Mouse (Mus musculus) yolk sac, embryonic 10.5 days (tissue): ENCODE results near the gene Stat5a.

Experiments used
- DNase-seq: peaks from one replicate; pipeline ENCODE4 v3.0.0-alpha.2; 2017; ENCODE audit warnings: low spot score

Gene Stat5a

DNA sequence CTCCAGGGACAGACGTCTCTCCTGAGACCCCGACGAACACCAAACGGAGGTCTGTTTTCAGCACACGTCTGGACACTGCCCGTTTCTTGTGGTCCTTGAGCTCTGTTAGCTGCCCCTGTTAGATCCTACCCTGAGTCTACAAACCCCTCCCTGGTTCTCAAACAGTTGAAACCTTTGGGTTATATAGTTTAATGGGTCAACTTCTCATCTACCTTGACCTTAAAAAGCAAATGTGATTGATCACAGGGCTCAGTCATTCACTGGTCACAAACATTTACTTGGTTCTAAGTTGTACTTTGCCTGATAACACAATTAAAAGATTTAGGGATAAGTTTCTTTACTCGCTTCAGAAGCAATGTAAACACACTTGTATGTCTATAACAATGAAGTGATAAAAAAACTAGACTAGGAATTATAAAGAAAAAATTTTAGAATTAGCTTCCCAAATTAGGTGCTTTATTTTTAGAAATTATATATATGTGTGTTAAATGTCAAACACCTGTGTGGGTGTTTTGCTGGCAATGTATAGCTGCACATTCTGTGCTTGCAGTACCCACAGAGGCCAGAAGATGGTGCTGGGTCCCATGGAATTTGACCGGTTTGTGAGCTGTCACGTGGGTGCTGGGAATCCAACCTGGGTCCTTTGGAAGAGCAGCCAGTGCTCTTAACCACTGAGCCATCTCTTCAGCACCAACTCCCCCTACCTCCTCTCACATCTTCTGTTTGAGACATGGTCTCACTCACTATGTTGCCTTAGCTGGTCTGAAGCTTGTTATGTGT is 22.0 kb upstream of the Stat5a start:
- DNase-seq = no peak

DNA sequence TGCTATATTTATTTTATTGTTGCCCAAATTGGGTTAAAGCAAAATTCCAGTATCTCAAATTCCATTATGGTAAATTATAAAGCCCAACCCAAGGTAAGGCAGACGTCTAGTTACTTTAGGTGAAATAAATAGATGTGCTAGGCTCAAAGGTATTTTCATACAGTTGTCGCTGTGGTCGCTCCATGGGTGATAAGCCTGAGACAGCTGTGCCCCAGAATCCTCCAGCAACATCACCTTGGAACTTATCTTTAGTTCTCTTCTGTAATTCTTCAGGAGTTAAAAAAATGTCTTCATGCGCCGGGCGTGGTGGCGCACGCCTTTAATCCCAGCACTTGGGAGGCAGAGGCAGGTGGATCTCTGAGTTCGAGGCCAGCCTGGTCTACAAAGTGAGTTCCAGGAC is 20.3 kb upstream of the Stat5a start:
- DNase-seq = no peak

DNA sequence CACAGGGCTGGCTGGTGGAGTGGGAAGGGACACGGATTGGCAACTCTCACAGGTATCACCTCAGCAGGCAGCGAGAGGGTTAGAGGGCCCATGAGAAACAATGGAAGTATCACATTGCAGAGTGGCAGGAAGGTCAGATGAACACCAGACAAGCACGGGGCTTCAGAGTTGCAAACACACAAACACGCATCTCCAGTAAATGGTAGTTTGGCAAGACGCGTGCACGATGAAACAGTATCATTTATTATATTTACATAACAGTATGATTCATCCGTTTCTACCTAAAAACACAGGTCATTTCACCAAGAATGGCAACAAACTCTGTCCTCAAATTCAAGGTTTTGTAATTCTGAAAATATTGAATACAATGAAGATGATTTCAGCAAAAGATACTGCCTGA is 19.6 kb upstream of the Stat5a start:
- DNase-seq = no peak

DNA sequence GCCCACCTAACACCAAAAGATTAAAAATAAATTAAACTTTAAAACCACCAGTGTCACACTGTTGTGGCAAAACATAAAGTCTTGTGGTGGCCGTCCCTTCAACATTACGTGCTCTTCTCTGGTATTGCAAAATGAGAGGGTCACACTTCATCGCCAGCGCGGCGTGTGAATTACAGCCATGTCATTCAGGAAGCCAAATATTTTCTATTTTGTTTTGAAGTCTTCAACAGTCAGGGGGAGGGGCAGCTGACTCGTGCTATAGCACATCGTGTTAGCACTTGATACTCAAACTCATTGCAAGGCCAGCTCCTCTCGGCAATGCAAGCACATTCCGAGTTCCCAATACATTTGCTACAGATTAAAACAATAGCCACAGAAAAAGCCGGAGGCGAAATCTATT is 18.3 kb upstream of the Stat5a start:
- no peak for DNase-seq

DNA sequence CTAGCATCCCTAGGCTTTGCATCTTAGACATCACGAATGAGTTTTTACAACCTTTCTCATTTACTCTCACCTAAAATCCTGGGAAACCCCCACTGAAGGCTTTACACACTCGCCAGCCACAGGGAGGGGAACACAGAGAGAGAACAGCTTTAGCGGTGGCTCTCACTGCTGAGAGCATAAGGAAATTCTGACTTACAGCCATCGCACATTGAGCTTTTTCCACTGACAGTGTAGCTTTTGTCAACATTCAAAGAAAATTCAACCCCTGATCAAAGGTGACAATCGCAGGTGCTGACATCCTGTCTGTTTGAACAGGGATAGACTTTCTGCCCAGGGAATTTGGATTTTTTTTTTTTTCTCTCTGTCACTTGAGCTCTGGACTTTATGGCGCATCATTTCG is 17.1 kb upstream of the Stat5a start:
- peak; percentile 54 for DNase-seq

DNA sequence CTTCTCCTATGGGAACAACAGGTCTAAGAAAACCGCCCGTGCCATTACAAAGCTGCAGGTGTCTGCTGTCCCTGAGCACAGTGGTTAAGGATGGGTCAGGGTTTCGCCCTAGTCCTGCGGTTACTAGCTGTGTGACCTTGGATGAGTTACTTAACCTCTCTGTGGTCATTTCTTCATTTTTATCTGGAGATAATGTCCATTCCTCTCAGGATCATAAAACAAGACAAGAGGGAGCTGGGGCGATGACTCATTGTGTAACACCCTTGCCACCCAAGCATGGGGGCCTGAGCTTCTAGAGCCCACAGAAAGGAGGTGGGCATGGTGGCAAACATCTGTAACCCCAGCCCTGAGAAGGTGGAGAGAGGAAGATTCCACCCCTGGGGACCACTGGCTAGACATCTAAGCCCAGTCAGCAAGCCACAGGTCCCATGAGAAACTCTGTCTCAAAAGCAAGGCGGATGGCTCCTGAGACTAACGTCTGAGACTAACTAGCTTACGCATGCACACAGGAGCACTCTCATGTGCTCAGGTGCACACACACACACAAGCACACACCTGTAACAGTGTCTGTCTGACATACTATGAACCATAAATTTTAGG is 16.0 kb upstream of the Stat5a start:
- no peak for DNase-seq

DNA sequence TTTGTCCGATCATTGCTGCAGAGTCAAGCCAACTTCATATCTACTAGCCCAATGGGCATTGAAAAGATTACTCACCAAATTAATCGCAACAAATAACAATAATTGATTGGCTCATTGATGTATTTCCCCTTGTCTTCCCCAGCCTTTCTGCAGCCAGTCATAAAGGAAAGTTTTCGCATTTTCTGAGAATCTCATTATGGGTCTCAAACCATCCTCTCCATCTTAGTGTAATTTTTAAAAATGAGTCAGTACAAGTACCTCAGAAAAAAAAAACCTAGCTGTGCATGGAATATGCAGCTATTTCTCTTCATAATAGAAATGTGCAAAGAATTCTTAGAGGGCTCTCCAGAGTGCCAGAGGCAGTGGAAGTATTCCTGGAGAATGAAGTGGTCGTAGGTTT is 15.0 kb upstream of the Stat5a start:
- DNase-seq = no peak

DNA sequence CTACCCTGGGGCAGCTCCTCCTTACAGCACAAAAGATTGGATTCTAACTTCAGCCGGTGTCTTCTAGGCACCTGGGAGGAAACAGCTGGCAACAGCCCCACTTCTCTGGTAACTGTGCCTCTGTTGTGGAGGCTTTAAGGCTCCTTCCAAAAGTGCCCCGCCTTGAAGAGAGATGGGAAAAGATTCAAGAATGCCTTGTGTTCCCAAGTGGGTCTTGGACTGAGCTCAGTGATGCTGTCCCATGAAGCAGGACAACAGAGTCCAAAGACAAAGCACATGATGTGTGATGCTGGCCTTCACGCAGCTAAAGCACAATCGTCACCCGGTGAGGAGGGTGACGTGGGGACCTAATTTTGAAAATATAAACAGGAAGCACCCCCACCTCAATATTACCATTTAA is 13.4 kb upstream of the Stat5a start:
- DNase-seq = no peak

DNA sequence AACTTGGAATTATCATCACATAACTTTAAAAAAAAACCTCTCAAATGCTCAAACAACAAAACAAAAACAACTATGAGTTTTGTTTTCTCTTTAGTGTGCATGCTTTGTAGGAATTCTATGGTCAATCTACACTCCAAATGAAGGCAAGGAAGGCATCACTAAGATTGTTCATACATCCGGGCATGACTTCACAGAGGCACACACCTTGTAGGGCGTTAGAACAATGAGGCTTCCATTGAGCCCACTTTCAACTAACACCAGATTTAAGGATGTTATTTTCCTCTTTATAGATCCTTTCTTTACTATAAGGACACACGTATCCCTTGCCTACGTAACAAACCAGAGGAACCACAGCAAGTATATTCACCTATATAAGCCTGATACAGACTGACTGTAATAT is 11.6 kb upstream of the Stat5a start:
- DNase-seq = no peak

DNA sequence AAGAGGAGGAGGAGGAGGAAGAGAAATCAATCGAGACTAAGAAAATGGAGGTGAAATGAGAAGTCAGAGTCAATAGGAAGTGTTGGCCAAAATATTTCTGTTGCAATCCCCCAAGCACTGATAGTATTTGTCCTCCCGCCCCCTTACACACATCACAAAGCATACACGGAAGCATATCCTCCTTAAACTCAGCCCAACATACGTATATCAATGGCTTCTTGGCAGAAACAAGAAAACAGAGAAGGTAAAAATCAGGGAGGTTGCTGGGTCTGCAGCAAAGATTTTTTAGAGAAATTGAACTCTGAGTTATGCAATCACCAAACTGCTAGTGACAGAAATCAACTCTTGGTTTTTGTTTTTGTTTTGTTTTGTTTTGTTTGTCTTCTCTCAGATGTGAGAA is 11.1 kb upstream of the Stat5a start:
- DNase-seq = no peak

DNA sequence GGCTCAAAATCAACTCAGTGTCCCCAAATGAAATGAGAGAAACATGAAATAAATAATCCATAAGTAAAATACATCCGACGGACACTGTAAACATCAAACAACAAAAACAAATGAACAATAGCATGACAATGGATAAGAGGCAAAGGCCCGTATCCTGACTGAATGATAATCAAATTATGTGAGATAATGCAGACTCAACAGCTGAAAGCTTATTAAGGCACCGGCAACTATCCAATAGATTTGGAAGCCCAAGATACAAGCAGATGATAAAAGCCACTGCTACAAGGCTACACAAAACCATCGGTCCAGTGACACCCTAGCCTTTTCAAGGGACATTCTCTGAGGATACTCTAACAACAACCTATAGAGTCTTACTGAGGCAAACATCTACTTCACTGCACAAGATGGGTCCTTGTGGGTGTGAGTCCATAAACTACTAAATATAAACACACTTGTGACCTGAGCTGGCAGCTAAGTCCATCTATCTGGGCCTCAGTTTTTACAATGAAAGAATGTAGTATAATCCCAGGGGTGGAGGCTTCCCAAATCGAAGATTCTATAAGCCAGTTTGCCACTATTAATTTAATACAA is 10.3 kb upstream of the Stat5a start:
- DNase-seq = no peak

DNA sequence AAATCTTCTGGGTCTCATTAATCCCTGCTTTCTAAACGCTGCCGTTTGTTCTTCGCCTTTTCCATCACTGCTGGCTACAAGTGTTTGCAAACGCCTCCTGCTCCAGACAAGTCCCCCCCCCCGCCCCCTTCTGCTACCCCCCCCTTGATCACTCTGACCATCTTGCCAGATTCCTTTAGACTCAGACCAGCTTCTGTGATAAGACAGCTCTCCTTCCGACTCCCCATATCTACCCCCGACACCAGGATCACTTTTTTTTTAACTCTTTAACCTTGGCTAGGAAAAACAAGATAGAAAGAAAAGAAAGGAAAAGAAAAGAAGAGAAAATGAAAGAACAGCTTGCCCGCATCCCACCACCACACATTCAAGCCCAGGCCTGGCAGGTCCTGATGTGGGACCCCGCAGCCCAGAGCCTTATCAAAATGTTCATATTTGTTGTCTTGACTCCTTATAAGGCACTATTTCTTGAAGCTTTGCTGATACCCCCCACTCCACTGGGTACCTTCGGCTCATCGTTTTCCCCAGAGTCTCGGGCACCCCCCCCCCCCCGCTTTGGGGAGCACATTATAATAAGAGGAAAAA is 9.6 kb upstream of the Stat5a start:
- DNase-seq = peak; percentile 27

DNA sequence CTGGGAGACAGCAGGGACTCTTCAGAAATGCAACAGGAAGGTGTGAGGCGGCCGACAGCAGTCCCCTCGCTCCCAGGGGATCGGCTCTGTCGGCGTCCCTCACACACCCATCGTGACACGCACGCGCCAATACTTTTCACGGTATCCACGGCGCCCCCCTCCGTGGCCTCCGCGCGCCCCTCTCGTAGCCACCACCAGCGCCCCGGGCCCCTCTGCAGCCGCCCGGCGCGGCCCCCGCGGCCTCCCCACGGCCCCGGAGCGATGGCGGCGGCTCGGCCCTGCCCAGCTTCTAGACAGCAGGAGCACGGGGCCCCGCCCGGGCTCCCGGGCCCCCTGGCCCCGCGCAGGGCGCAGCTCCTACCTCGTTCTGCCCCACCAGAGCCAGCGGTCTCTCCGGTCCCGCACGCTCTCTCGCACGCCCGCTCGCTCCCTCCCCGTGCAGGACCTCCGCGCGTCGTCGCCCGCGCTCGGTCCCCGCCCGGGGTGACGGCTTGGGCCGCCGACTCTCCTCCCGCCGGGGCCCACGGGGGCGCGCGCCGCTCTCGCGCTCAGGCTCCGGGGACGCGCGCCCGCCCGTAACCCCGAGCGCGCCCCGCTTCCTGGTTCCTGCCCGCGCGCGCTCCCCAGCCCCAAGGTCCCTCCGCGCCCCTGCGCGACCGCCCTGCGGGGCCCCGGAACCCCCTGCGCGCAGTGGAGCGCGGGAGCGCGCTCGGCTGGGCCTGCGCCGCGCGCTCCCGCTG is 8.9 kb upstream of the Stat5a start, which contains the start of gene Stat5b:
TSS of gene Stat5b (minus strand) at position 687 of the 740 bp plus-strand sequence.
- DNase-seq = peak; percentile 74

DNA sequence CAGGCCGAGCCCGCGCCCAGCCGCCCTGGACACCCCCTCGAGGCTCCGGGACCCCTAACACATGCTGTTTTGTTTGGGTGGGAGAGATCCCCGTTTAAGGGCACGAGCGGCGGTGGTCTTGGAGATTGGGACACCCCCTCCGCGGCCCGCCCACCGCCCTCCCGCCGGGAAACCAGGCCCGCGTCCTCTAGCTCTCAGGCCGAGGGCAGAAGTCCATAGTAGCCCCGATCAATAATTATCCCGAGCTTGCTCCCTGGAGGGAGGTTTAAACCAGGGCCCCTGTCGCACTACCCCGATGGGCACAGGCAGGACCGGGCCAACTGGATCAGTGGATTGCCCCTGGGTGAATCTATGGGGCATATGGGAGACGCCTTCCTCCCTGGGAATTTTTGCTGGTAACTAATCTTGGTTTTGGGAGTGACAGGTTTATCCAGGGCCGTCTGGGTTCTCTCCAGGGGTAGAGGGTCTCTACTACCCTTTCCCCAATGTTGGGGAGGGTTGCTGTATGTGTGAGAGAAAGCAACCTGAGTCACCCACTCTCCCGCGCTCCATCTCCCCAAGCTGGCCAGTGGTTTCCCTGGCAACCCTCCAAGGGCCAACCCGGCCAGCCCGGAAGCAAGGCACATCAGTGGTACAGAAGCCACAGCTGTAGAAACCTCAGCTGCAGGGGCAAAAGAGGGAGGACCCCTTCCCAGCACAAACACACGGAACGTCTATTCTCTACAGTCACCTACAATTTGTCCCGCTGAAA is 8.2 kb upstream of the Stat5a start:
- peak; percentile 86 for DNase-seq

DNA sequence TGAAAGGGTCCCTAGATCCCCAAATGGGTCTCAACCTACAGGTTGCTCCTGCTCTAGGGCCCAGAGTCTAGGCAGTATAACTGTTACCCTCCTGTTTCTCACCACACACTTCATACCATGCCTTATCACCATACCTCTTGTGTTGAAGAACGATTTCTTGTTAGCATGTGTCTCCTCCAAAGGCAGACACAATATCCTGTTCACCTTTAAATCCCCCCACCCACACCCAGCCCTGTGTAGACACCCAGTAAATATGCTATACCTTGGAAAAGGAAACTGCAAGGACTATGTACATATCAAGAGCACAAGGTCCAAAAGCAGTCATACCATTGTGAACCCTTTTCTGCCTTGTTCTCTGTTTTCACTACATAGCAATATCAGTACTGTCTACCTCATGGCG is 7.1 kb upstream of the Stat5a start:
- no peak for DNase-seq

DNA sequence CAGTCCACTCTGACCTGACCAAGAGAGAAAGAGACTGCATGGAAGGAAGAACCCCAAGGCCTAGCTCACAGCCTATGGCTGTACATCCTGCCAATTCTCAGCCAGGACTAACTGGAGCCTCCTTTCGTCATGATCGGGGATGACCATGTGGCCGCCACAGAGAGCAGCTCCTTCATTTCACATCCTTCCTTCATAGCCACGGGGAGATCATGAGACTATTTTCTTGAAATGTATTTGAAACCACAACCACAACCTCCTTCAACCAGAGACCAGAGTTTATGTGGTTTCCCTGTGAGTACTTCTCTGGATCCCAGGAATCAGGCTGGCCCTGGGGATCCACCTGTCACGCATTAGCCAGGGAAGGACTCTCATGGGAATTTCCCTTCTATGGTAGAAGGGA is 6.1 kb upstream of the Stat5a start:
- DNase-seq = no peak

DNA sequence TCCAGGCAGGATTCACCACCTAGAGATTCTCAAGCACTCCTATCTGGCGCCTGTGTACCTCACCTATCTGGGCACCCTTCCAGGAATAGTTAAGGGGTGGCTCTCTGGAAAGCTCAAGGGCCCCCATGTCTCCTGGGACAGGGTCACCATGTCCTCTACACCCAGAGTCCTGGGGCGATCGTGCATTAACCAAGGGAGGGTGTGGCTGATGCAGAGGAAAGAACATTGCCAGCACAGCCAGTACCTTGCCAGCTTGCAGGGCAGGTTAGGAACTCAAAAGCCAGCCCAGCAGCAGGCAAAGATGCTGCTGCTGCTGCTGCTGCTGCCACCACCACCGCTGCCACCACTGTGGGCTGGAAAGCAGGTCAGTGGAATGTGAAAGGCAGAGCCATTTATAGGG is 4.9 kb upstream of the Stat5a start:
- no peak for DNase-seq

DNA sequence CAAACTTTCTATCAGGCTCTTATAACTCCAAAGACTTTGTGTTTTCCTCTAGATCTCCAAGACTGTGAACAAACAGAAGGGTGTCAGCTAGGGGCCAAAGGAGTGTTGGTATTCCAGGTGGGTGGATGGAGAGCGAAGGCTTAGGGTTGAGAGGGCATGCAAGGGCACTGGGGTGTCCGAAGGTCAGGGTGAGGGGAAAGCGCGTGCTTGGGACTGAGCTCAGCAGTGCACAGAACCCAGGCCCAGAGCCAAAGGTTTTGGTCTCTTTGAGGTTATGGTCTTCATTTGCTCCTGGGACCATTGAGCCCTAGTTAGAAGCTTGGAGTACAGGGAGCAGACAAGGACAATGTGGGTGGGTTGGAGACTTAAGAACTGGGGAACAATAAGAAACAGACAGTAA is 4.0 kb upstream of the Stat5a start:
- DNase-seq = no peak

DNA sequence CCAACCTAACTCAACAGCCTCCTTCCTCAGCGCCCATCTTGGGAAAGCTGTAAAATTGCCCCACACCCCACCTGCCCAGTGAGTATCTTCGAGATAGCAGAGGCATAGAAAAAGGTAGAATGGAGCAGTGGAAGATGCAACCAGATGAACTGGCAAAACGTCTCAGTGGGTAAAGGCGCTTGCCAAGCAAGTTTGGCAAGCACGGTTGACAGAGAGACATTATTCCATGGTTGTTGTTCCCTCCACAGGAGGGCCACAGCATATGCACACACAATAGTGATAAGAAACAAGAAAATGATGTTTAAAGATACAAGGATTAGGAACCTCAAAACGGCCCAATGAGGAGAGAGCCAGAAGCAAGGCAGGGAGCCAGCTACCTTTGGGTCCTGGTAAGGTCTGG is 1.2 kb upstream of the Stat5a start:
- no peak for DNase-seq

DNA sequence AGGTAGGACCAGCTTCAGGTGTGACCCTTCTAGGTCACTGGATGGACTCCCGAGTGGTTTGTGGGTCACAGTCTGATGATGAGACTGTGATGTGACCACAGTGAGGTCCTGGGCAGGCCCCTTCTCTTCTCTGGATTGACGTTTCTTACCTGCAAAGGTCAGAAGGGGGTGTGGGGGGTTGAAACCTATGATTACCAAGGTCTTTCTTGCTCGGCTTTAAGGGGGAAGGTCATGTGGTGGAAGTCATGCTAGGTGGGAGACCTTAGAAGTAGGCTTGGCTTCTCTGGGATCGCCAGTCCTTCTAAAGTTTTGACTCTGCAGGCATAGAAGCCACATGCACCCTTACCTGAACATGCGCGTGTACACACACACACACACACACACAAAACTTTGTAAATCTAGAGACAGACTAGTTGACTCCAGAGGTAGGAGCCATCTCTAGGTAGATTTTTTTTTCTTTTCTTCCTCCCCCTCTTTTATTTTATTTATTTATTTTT is 476 bp downstream of the Stat5a start:
- DNase-seq = no peak

DNA sequence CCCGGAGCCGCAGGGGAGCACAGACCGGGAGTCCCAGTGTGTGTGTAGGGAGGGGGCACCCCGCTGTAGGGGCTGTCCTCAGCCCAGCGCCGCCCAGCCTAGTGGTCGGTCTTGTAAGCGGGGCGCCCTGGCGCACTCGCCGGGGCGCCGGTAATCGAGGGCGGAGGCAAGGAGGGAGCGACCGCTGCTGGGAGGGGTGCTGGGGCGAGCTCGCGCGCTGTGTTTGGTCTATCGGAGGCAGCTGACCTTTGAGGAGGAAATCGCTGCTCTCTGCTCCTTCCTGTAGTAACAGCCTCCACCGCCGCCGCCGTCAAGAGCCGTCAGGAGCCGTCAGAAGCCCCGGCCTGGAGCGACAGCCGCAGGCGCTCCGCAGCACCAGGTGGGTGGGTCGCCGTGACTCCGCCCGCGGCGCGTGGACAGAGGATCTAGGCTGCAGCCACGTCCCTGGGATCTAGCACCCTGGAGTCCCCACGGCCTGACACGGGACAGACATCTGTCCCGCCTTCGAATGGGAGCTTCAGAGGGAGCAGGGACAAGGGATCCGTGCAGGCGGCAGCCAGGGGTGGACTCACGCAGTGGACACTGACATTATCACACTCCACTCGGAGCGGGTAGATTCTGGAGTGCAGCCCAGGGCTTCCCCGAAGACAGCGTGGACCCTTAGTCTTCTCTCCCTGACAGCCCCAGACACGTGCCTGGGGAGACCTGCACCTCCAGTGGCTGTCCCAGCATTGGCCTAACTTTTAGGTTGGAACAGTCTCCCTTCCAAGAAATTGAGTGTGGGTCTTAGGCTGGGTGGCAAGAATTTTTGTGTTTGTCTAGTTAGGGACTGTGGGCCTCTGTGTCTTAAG is 1.3 kb downstream of the Stat5a start:
- peak; percentile 90 for DNase-seq
